Mouse (Mus musculus) lung, postnatal 0 days (tissue): ENCODE results near the gene Lrrfip1.

ENCODE experiments used
- CTCF ChIP-seq: IDR thresholded peaks from 2 replicates; pipeline ENCODE4 v1.5.1; 2016; ENCODE audit warnings: antibody characterized with exemption, mild to moderate bottlenecking
- EP300 ChIP-seq: IDR thresholded peaks from 2 replicates; pipeline ENCODE4 v1.6.1; 2016; ENCODE audit warnings: antibody characterized with exemption, mild to moderate bottlenecking, control low read depth

- TF ChIP-seq CTCF, result no peak
- TF ChIP-seq EP300, result no peak
These were observed 57.9 kb downstream of the Lrrfip1 start for GRCm38 (mm10) chr1:91056416-91056815.
